Mouse (Mus musculus): Measurements from ENCODE around the gene Esp3. TPM values are rescaled to one million over a fixed set of nuclear protein-coding genes. Genes with fewer than 3 reads are reported as not detected.
"Not testable (repeated sequence)": the region's sequence is repeated elsewhere in the genome, so short reads cannot be mapped to it uniquely, and the experiment has no call there.

The Esp3 gene
- total and polyA plus RNA-seq, 3 experiments, result not detected

DNA sequence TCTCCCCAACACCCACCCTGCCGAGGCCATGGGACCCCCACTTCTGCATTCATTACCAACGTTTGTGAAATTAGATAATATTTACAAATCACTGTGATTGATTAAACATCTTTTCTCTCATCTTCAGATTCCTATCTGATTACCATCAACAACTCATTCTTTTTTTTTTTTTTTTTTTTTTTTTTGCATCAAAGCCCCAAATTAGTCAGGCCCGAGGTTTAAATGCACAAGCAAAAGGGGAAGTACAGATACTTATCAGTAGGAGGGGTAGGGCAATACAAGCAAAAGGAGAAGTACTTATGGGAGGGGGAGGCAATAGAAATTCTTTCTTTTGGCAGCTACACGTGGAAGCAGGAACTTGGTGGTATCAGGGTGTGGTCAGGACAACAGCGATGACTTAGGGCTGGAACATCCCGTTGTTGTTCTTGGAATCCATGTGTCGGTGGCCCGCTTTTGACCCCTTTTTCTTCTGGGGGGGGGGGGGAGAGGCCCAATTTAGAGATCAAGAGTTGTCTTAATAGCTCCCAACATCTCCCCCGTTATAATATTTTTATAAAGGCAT lies 30.3 kb downstream of the Esp3 start:
- DNase-seq (ENCODE audit: low read depth, low spot score), result peak; percentile 75
- TF ChIP-seq RCOR1 (IDR thresholded peaks at IDR 0.05; ENCODE audit: low read depth, low read length), result peak; percentile 80
- 0 out of 2 replicates have a peak, but pooled peaks have one; percentile 18 for TF ChIP-seq CHD1 (IDR thresholded peaks at IDR 0.05; ENCODE audit: low read depth, low read length)
- TF ChIP-seq MAZ (IDR thresholded peaks at IDR 0.05; ENCODE audit: low read depth, low read length), result 0 out of 2 replicates have a peak, but pooled peaks have one; percentile 26
- 0 out of 2 replicates have a peak, but pooled peaks have one; percentile 41 for TF ChIP-seq TBP (IDR thresholded peaks at IDR 0.05; ENCODE audit: low read depth, low read length)
- peak; percentile 67 for TF ChIP-seq MAX (IDR thresholded peaks at IDR 0.05; ENCODE audit: low read length)
- 0 out of 2 replicates have a peak, but pooled peaks have one; percentile 9 for TF ChIP-seq JUND (IDR thresholded peaks at IDR 0.05; ENCODE audit: low read depth, low read length)
- peak; percentile 83 for TF ChIP-seq ETS1 (IDR thresholded peaks at IDR 0.05; ENCODE audit: low read depth, low read length)
- peak; percentile 14; the same call in 1 of the 2 replicates for TF ChIP-seq NELFE (IDR thresholded peaks at IDR 0.05; ENCODE audit: low read depth, low read length)
- TF ChIP-seq ZNF384 (IDR thresholded peaks at IDR 0.05; ENCODE audit: low read depth, low read length), result peak; percentile 96
- TF ChIP-seq MYC (IDR thresholded peaks at IDR 0.05; ENCODE audit: low read depth, low read length), result peak; percentile 88
- peak; percentile 77 for TF ChIP-seq MXI1 (IDR thresholded peaks at IDR 0.05; ENCODE audit: low read depth, low read length)
- TF ChIP-seq BHLHE40 (IDR thresholded peaks at IDR 0.05; ENCODE audit: borderline replicate concordance, low read depth, low read length), result peak; percentile 51; the same call in 1 of the 2 replicates
- TF ChIP-seq GATA1 (IDR thresholded peaks at IDR 0.05; ENCODE audit: low read depth, low read length), result peak; percentile 84
- TF ChIP-seq EP300 (IDR thresholded peaks at IDR 0.05; ENCODE audit: low read depth in 1 of 2, low read length in 2 of 2), result peak; percentile 84 to 87
- peak overlapping the region; percentile 98 for H3K27ac ChIP-seq (ENCODE audit: control insufficient read depth, low read depth, low read length)

DNA sequence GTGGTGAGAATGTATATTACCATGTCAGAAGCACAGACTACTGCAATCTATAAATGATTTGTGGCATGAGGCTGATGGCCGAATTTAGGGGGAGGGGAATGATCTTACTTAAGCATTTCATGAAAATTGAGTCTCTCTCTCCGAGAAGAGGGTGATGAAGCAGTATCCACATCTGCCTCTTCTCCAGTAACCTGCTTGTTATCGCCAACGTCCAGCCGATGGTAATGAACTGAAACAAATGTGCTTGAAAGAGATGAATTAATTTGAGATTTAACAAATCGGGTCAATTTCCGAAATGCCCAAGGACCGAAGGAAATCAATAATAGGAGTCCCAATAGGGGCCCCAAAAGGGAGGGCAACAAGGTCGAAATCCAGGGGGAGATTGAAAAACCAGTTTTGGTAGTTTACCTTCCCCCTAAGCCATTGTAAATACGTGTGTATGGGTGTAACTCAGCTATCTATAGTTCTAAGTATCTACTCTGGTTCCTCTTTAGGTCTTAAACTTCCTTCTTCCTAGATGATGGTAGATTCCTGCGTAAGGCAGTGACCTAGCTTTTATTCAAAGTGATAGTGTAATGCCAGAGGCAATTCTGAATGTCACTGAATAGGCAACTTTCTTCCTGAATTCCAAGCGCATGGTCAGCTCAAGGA lies 31.4 kb downstream of the Esp3 start:
- Histone ChIP-seq H3K9ac (ENCODE audit: control insufficient read depth, low read depth, low read length, poor library complexity, severe bottlenecking) (peak overlapping the region; percentile 53), H3K4me3 (ENCODE audit: control insufficient read depth in 1 of 2, insufficient read depth in 1 of 2, low read depth in 2 of 2, low read length in 2 of 2) (peak overlapping the region; percentile 29 to 57), H3K27ac (ENCODE audit: control insufficient read depth, low read depth, low read length) (peak overlapping the region; percentile 98), H3K36me3 (ENCODE audit: control insufficient read depth in 1 of 2, insufficient read depth in 2 of 2, low read length in 2 of 2) (peaks cover 0 to 18% of the 10 kb centered on the region in 2 experiments; a peak in 2 of 4 replicates)
- peak; percentile 50 for TF ChIP-seq RCOR1 (IDR thresholded peaks at IDR 0.05; ENCODE audit: low read depth, low read length)
- TF ChIP-seq ETS1 (IDR thresholded peaks at IDR 0.05; ENCODE audit: low read depth, low read length), result peak; percentile 66; the same call in 1 of the 2 replicates
- TF ChIP-seq GATA1 (IDR thresholded peaks at IDR 0.05; ENCODE audit: low read depth, low read length), result peak; percentile 43; the same call in 1 of the 2 replicates
- peak; percentile 38; the same call in 1 of the 2 replicates for TF ChIP-seq TCF12 (IDR thresholded peaks at IDR 0.05; ENCODE audit: low read depth, low read length)
- peak; percentile 44; the same call in 1 of the 2 replicates for TF ChIP-seq SIN3A (IDR thresholded peaks at IDR 0.05; ENCODE audit: low read length)
- peak; percentile 62 to 64 for TF ChIP-seq EP300 (IDR thresholded peaks at IDR 0.05; ENCODE audit: low read depth in 1 of 2, low read length in 2 of 2)
- 0 out of 2 replicates have a peak, but pooled peaks have one; percentile 13 for TF ChIP-seq MYC (IDR thresholded peaks at IDR 0.05; ENCODE audit: low read depth, low read length)
- TF ChIP-seq TAL1 (IDR thresholded peaks at IDR 0.05; ENCODE audit: low read length), result peak; percentile 76
- not testable (repeated sequence) for H3K4me1 ChIP-seq (ENCODE audit: control insufficient read depth in 1 of 2, insufficient read depth in 2 of 2, low read length in 2 of 2); H3K79me2 ChIP-seq (ENCODE audit: control insufficient read depth, insufficient read depth, low read length, poor library complexity); H3K27me3 ChIP-seq (ENCODE audit: control insufficient read depth in 1 of 2, insufficient read depth in 2 of 2, low read length in 2 of 2); H3K9me3 ChIP-seq (replicated peaks; ENCODE audit: insufficient read depth, low read length)
- peak; percentile 74 for DNase-seq (ENCODE audit: low read depth, low spot score)

More for the DNA sequence above, 30.3 kb downstream of the Esp3 start:
- peak overlapping the region; percentile 41 to 57 for H3K4me3 ChIP-seq (ENCODE audit: control insufficient read depth in 1 of 2, insufficient read depth in 1 of 2, low read depth in 2 of 2, low read length in 2 of 2)
- H3K9me3 ChIP-seq (replicated peaks; ENCODE audit: insufficient read depth, low read length); H3K4me1 ChIP-seq (ENCODE audit: control insufficient read depth in 1 of 2, insufficient read depth in 2 of 2, low read length in 2 of 2); H3K79me2 ChIP-seq (ENCODE audit: control insufficient read depth, insufficient read depth, low read length, poor library complexity); H3K27me3 ChIP-seq (ENCODE audit: control insufficient read depth in 1 of 2, insufficient read depth in 2 of 2, low read length in 2 of 2): not testable (repeated sequence)
- peak overlapping the region; percentile 53 for H3K9ac ChIP-seq (ENCODE audit: control insufficient read depth, low read depth, low read length, poor library complexity, severe bottlenecking)
- peaks cover 0 to 15% of the 10 kb centered on the region in 2 experiments; a peak in 2 of 4 replicates for H3K36me3 ChIP-seq (ENCODE audit: control insufficient read depth in 1 of 2, insufficient read depth in 2 of 2, low read length in 2 of 2)

Other genes with a start within 250 kb of the Esp3 start
- not detected in 2 replicates for gene Esp8, start 112.1 kb upstream of the Esp3 start, total RNA-seq (2012; rRNA removed)
- not detected for gene Esp8, start 112.1 kb upstream of the Esp3 start, polyA plus RNA-seq (2012; ENCODE audit: insufficient read depth in 1 of 2, insufficient read length in 2 of 2, low read depth in 1 of 2, low replicate concordance in 2 of 2, missing spikeins in 1 of 2)
- not detected in 2 replicates for gene Esp6, start 70.6 kb upstream of the Esp3 start, total RNA-seq (2012; rRNA removed)
- not detected for gene Esp6, start 70.6 kb upstream of the Esp3 start, polyA plus RNA-seq (2012; ENCODE audit: insufficient read depth in 1 of 2, insufficient read length in 2 of 2, low read depth in 1 of 2, low replicate concordance in 2 of 2, missing spikeins in 1 of 2)
- gene Esp4, start 33.5 kb upstream of the Esp3 start, total RNA-seq (2012; rRNA removed), result not detected in 2 replicates
- not detected for gene Esp4, start 33.5 kb upstream of the Esp3 start, polyA plus RNA-seq (2012; ENCODE audit: insufficient read depth in 1 of 2, insufficient read length in 2 of 2, low read depth in 1 of 2, low replicate concordance in 2 of 2, missing spikeins in 1 of 2)
- not detected in 2 replicates for gene Esp1, start 95.0 kb downstream of the Esp3 start, total RNA-seq (2012; rRNA removed)
- not detected for gene Esp1, start 95.0 kb downstream of the Esp3 start, polyA plus RNA-seq (2012; ENCODE audit: insufficient read depth in 1 of 2, insufficient read length in 2 of 2, low read depth in 1 of 2, low replicate concordance in 2 of 2, missing spikeins in 1 of 2)
- 1.4 and 2.3 TPM in 2 replicates for gene Crisp2, start 174.9 kb downstream of the Esp3 start, total RNA-seq (2012; rRNA removed)
- gene Crisp2, start 174.9 kb downstream of the Esp3 start, polyA plus RNA-seq (2012; ENCODE audit: insufficient read depth in 1 of 2, insufficient read length in 2 of 2, low read depth in 1 of 2, low replicate concordance in 2 of 2, missing spikeins in 1 of 2), result 1 to 10 TPM in 1 of 2 experiments, not detected in 1; 1.2 TPM
- gene Rhag, start 179.1 kb downstream of the Esp3 start, total RNA-seq (2012; rRNA removed), result 17.8 and 24.4 TPM in 2 replicates
- 10 to 100 TPM in 1 of 2 experiments, not detected in 1; 91.3 TPM for gene Rhag, start 179.1 kb downstream of the Esp3 start, polyA plus RNA-seq (2012; ENCODE audit: insufficient read depth in 1 of 2, insufficient read length in 2 of 2, low read depth in 1 of 2, low replicate concordance in 2 of 2, missing spikeins in 1 of 2)
- 1.2 and 1.3 TPM in 2 replicates for gene 9130008F23Rik, start 248.5 kb downstream of the Esp3 start, total RNA-seq (2012; rRNA removed)
- 1 to 10 TPM in 1 of 2 experiments, not detected in 1; 1.1 TPM for gene 9130008F23Rik, start 248.5 kb downstream of the Esp3 start, polyA plus RNA-seq (2012; ENCODE audit: insufficient read depth in 1 of 2, insufficient read length in 2 of 2, low read depth in 1 of 2, low replicate concordance in 2 of 2, missing spikeins in 1 of 2)

All from MEL (cell line).